Mouse (Mus musculus): ENCODE measurements around the gene Cfap298.

GRCm38 (mm10) chr16:90921471-90922159 is 13.3 kb downstream of the Cfap298 start:
- TF ChIP-seq POLR2A (IDR thresholded peaks at IDR 0.05; ENCODE audit: extremely low read depth, insufficient read depth, low read length), result no peak
- no peak for TF ChIP-seq CTCF (IDR thresholded peaks at IDR 0.05; ENCODE audit: extremely low read depth, insufficient read depth, low read length)

All from cortical plate, adult 2 months (tissue).